Mouse (Mus musculus) liver, adult 2 months (tissue): ENCODE measurements around the gene B230118H07Rik.

Experiments used
- CTCF ChIP-seq: fragments of 200-500 bp; IDR thresholded peaks from 2 replicates; pipeline ENCODE4 v1.5.1; 2011; ENCODE audit warnings: low read depth, low read length, control low read depth
- POLR2A ChIP-seq: fragments of 200-500 bp; IDR thresholded peaks from 2 replicates; pipeline ENCODE4 v1.6.1; 2011; ENCODE audit warnings: low read length, control low read depth; ENCODE audit not compliant: insufficient read depth; ENCODE audit errors: extremely low read depth

DNA sequence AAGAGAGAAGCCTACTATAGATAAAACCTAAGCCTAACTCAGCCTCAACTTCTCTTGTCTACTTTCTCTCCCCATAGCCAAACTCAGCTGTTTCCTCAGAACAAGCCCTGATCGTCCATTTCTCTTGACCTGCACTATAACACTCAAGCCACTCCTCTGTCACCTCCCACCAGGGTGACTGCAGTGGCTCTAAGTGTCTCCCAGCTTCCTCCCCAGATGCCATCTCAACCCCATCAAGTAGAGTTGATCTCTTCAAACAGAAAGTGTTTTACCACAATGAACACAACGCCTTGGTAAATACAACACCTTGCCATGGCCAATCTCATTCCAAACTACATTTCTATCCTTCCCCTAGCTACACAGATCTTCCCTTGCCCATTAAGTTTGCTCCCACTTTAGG, 99.2 kb downstream of the B230118H07Rik start:
- no peak for TF ChIP-seq POLR2A
- no peak for TF ChIP-seq CTCF
